9 mouse cellular contexts compared by ENCODE assay signal in genomic region chr7:34407492-34407891, GRCm38 (mm10). TPM values are rescaled to one million over a fixed set of nuclear protein-coding genes. Genes with fewer than 3 reads are reported as not detected.
DNase-seq lines count a peak whose midpoint lies in the region; ATAC-seq and TF ChIP-seq lines count a peak whose summit lies in the region.
"Had no signal": no experiment of that assay in that cellular context is flagged by ENCODE, and none has a peak within 500 bp of the region (broad histone marks: within the 10 kb centered on the region; RNA-seq: fewer than 3 reads in every experiment).

No protein-coding gene starts in this region.

- intact Hi-C loops in gastrocnemius, adult 2 months (cut with DNase I): loop anchor here (1.0 to 5.0 kb wide), 4 partner anchors 32 to 310 kb away; partner anchors contain the start of gene Kctd15

- H3K4me1 ChIP-seq in lung, embryonic 15.5 days: no peaks in the 10 kb centered on the region

- WGBS in lung, embryonic 15.5 days: 9% methylated on average over 8 of the region's 8 CpGs

- H3K4me3 ChIP-seq in gastrocnemius, adult 2 months: no peak overlapping the region
- H3K4me3 ChIP-seq in lung, embryonic 15.5 days: no peak overlapping the region

- DNase-seq in layer of hippocampus, postnatal 36 days: peak; percentile 14 to 29
- DNase-seq in layer of hippocampus, adult 9-11 months: no peak
- peak; percentile 78 for DNase-seq in MN1 (ENCODE audit: low spot score)
- peak; percentile 48 for DNase-seq in cerebellum, adult 9-11 months
- DNase-seq in gastrocnemius, adult 2 months: peak; percentile 46

- H3K9ac ChIP-seq in lung, embryonic 15.5 days: no peak overlapping the region

- no peaks in the 10 kb centered on the region for H3K36me3 ChIP-seq in lung, embryonic 15.5 days

- peak; percentile 90 for TF ChIP-seq CTCF in gastrocnemius, adult 2 months (IDR thresholded peaks at IDR 0.05)

- ATAC-seq in inflammation-experienced regulatory T-cells, adult 6 months: peak; percentile 82
- peak; percentile 31; the same call in 1 of the 2 replicates for ATAC-seq in lung, embryonic 15.5 days (ENCODE audit: borderline replicate concordance, extremely low read depth, low FRiP score, low TSS enrichment)
- peak; percentile 78; the same call in 1 of the 2 replicates for ATAC-seq in neutrophil, adult 5-6 weeks (ENCODE audit: extremely low read depth, insufficient number of reproducible peaks, low FRiP score, poor library complexity, severe bottlenecking)

- no peak overlapping the region for H3K27ac ChIP-seq in gastrocnemius, adult 2 months
- H3K27ac ChIP-seq in lung, embryonic 15.5 days: no peak overlapping the region
- H3K27ac ChIP-seq: macrophage had no signal

- no peaks in the 10 kb centered on the region for H3K27me3 ChIP-seq in lung, embryonic 15.5 days

- no peaks in the 10 kb centered on the region for H3K9me3 ChIP-seq in lung, embryonic 15.5 days

- H3K4me2 ChIP-seq in lung, embryonic 15.5 days: no peak overlapping the region

RNA-seq across cellular contexts. Expression of gene Lsm14a, which starts 14.4 kb away (rescaled TPM):
- 10 to 100 TPM; 84.8 to 85.5 TPM for total RNA-seq in layer of hippocampus, postnatal 36 days (2021)
- total RNA-seq in gastrocnemius, adult 2 months (2021): 10 to 100 TPM; 92.8 to 96.2 TPM
- 10 to 100 TPM; 40.0 to 47.5 (median 41.5) TPM for polyA plus RNA-seq in inflammation-experienced regulatory T-cells, adult 6 months (2017; shearing (Covaris generic))
- polyA plus RNA-seq in lung, embryonic 15.5 days (2015; fragmentation: Nextera tagmentation; extraction: Ambion mirVana): 94.9 and 98.5 TPM in 2 replicates
- 117 and 118 TPM in 2 replicates for total RNA-seq in neutrophil, adult 5-6 weeks (2017)

Comparison
In these comparisons a context has a peak if more than half of its experiments do, and no peak if none do; other contexts are left out.
1. ATAC-seq: peak in every context shown above with its lines; median percentile 82 in inflammation-experienced regulatory T-cells, adult 6 months; 78 in neutrophil, adult 5-6 weeks; 31 in lung, embryonic 15.5 days.